Mouse (Mus musculus) Patski (cell line): ENCODE measurements around the gene Commd9. TPM values are rescaled to one million over a fixed set of nuclear protein-coding genes. Genes with fewer than 3 reads are reported as not detected.

Source experiments
- ATAC-seq: fragments of 100-300 bp; one replicate; pipeline ENCODE4 v1.8.0; 2021
- CTCF ChIA-PET: fragments of 350-600 bp; sonication (Branson Sonifier 250); formaldehyde crosslinking; loops from one replicate; lab custom pipeline; 2022; ENCODE audit warnings: inconsistent platforms; lab: Charles Lee
- POLR2A ChIA-PET: fragments of 350-600 bp; sonication (Branson Sonifier 250); formaldehyde crosslinking; loops from one replicate; lab custom pipeline; 2022; ENCODE audit warnings: antibody characterized with exemption, inconsistent platforms; lab: Charles Lee
- DNase-seq: peaks from one replicate; pipeline ENCODE4 v3.0.0-alpha.2; 2011; ENCODE audit warnings: low read depth, low spot score
- H3K27me3 ChIP-seq: fragments of 371-371 bp; one replicate; pipeline ENCODE4 v1.5.1; 2021
- CTCF ChIP-seq: fragments of 100-300 bp; IDR thresholded peaks from one replicate; pipeline ENCODE4 v1.5.1; 2021
- in situ Hi-C: fragments of 300-500 bp; cut with MboI; formaldehyde crosslinking; loops from 3 replicates; pipeline ENCODE4 v1.11.1; 2018; ENCODE audit warnings: low pct_unique_long_range_greater_than_20kb, mixed read lengths
- polyA plus RNA-seq: library from polyadenylated mRNA; unstranded; gene quantifications from one replicate; pipeline ENCODE4 v1.2.3, GENCODE M21; 2021

Commd9 gene
- polyA plus RNA-seq, result 52.3 TPM

DNA sequence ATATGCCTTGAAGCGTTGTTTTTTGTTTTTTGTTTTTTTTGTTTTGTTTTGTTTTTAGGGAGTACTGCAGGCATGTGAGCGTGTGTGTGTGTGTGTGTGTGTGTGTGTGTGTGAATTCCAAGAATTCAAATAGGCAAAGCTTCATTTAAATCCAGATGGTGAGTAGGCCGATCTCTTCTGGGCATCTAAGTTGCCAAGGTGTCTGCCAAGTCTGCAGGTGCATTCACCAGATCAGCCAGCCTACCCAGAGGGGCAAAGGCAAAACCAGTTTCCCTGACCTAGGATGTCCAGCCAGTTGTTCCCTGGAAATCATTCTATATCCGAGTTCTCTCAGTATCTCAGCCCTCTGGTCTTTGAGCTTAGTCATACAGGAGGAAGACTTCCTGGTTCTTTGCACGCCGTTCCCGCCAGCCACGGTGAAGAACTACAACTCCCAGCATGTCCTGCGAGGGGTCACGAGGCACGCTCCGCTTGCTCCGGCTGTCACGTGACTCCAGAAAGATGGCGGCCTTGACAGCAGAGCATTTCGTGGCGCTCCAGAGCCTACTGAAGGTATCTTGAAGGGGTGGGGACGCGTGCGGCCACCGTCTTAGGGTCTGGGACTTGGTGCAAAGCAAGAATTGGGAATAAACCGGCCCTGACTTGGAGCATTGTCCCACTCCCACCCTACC is at the start of gene Commd9:
Gene Commd9, plus strand, starts transcription at position 480 of the 671 bp plus-strand sequence.
- CTCF ChIA-PET, result interaction anchor here (1.1 to 1.2 kb wide), 4 partner anchors 22 to 179 kb away, joined by 3 to 4 read pairs (median 4); no protein-coding TSS in a partner anchor
- in situ Hi-C loops, result no loop called here

DNA sequence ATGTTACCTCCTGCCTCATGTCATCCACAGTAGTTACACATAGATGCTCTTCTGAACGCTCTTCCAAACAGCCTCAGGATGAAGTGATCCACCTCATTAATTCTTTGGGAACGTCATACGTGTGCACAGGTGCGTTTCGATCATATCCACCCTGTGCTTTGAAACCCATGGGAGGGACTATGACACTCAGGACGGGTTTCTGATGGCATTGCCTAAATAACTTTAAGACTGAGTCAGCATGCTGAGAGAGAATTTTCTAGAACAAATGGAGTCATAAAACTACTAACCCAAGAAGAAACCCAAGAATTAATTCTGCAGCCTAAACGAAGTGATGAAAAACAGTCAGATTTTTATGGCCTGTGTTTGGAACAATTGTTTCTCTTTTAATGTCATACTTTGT is 43.3 kb upstream of the Commd9 start:
- POLR2A ChIA-PET, result no interaction called here
- CTCF ChIA-PET, result interaction anchor here (2.5 kb wide), 1 partner anchor 11 kb away, joined by 6 read pairs; no protein-coding TSS in a partner anchor
- DNase-seq (peak; percentile 50), ATAC-seq (peak; percentile 35)
- in situ Hi-C loops, result no loop called here
- no peaks in the 10 kb centered on the region for H3K27me3 ChIP-seq
- no peak for TF ChIP-seq CTCF

More for the DNA sequence above, at the start of gene Commd9:
- H3K27me3 ChIP-seq, result no peaks in the 10 kb centered on the region
- DNase-seq, result peak; percentile 55
- POLR2A ChIA-PET, result interaction anchor here (0.6 to 1.1 kb wide), 2 partner anchors 187 to 789 kb away, joined by 3 read pairs; no protein-coding TSS in a partner anchor
- ATAC-seq, result peak; percentile 75
- no peak for TF ChIP-seq CTCF

DNA sequence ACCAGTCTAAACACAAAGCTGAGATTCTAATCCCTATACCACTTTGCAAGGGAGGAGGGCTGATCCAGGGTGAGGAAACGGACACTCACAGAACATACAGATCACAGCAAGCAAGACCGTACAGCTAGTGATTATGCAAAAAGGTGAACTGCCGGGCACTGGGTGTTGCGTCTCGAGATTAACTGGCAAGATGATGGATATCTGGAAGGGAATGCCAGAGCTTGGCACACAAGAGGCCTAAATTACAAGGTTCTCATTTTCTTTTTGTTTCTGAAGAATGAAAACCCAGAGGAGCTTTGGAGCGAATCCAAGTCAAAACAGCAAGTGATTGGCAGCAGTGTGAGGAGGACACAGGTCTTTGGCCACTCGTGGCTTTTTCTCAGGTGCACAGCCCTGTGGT is 31.3 kb upstream of the Commd9 start:
- POLR2A ChIA-PET, result no interaction called here
- no peak for TF ChIP-seq CTCF
- DNase-seq, result no peak
- no peak for ATAC-seq
- in situ Hi-C loops, result loop anchor here (5.0 kb wide), 1 partner anchor 57 kb away; no protein-coding TSS in a partner anchor
- no peaks in the 10 kb centered on the region for H3K27me3 ChIP-seq
- CTCF ChIA-PET, result interaction anchor here (1.1 to 2.0 kb wide), 2 partner anchors 11 kb away, joined by 3 to 6 read pairs; no protein-coding TSS in a partner anchor

DNA sequence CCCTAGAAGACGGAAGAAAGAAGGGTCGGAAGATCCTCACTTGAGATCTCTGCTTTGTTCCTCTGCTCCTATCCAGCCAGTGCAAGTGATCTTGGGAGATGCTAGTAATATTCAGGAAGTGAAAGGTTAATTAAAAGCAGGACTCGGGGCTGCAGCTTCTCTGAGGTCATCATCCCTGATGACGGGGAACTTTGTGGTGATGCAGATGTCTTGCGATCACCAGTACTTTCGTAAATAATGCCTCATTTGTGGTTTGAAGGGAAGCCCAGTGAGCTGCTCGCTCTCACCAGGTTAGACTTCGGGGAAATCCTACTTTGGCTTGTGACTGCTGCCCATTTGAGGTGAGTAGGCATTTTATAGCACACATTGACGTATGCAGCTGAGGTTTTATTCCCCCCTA is 29.9 kb upstream of the Commd9 start:
- H3K27me3 ChIP-seq, result no peaks in the 10 kb centered on the region
- DNase-seq, result no peak
- no peak for TF ChIP-seq CTCF
- no peak for ATAC-seq
- in situ Hi-C loops, result loop anchor here (5.0 kb wide), 1 partner anchor 59 kb away; no protein-coding TSS in a partner anchor
- ChIA-PET CTCF (no interaction called here), POLR2A (no interaction called here)

DNA sequence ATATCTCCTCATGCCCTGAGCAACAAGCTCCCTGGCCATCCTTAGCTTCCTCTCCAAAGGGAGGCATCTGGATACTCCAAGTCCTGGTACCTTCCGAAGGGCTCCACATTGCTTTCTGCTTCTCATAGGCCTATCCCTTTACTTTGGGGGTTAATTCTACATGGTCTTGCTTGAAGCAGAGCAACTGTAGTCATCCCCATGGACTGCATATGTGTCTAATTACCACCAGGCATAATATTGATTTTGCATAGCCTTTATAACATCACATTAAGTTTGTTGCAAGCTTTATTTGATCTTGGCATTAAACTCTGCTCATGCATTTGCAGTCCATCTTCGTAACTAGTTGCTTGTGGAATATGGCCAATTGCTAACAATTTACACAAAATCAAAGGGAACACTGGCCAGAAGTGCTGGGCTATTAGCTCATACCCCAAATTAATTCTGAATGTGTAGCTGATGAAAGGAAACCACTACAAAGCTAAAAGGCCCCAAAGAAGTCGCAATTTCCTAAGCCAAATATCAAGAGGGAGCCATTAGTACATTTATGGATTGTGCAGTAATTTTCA is 25.0 kb upstream of the Commd9 start:
- H3K27me3 ChIP-seq, result no peaks in the 10 kb centered on the region
- ChIA-PET CTCF (interaction anchor here (0.8 to 3.4 kb wide), 8 partner anchors 8 to 70 kb away, joined by 3 to 13 read pairs (median 4); no protein-coding TSS in a partner anchor), POLR2A (no interaction called here)
- in situ Hi-C loops, result no loop called here
- no peak for ATAC-seq
- no peak for TF ChIP-seq CTCF
- no peak for DNase-seq

DNA sequence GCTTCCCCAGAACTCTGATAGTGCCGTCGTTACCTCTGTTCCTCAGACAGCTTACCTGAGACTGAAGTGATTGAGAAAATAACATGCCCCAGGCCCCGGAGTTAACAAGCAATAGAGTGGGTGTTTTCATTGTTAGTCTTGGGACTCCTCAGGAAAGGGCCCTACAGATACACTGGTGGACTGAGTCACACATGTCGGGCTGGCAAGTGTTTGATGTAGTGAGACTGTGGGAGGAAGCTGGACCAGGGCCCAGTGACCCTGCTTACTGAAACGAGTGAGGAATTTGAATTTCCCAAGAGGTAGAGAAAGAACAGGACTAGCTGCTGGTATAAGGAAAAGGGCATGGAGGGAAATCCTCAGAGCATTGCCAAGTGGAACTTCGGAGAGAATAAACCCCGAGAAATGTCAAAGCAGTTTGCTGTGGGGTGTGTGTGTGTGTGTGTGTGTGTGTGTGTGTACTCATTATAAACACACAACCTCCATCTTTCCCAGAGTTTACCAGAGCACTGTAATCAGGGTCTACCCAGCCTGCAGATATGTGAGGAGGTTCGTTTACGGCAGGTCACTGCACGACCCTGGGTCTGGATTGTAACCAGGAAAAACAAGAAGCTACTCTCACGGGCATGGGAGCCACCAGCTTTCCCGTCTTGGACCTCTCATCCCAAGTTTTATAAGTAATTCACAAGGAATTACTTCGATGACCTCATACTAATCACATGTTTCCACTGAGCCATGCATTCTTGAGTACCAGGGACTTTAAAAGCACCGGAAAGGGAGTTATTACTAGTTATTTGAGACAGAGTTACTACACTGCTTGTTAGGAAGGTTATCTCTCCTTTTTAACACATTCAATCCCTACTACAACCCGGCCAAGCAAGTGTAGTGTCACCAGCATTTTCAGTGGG is 23.6 kb upstream of the Commd9 start:
- ChIA-PET POLR2A (no interaction called here), CTCF (interaction anchor here (1.2 to 3.4 kb wide), 7 partner anchors 10 to 71 kb away, joined by 3 to 13 read pairs (median 5); no protein-coding TSS in a partner anchor)
- DNase-seq (peak; percentile 75), ATAC-seq (peak; percentile 85)
- H3K27me3 ChIP-seq, result no peaks in the 10 kb centered on the region
- no peak for TF ChIP-seq CTCF
- in situ Hi-C loops, result no loop called here

DNA sequence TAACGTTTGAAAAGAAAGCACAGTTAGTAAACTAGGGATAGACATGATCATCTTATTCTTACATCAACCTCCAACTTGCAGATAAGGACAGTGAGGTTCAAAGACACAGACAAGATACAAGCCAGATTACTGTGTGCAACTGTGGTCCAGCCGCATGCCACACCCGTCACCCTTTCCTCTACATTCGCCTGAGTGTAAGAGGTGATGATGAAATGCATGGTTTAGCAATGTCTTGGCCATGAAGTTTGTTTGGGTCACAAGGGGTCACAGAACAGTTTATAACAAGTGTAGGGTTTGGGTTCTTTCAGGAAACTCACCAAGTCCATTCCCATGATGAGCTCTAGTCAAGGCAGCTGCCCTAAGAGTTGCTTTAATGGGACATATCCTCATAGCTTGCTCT is 17.4 kb upstream of the Commd9 start:
- ChIA-PET POLR2A (no interaction called here), CTCF (interaction anchor here (3.6 kb wide), 1 partner anchor 163 kb away, joined by 19 read pairs; no protein-coding TSS in a partner anchor)
- in situ Hi-C loops, result no loop called here
- TF ChIP-seq CTCF, result no peak
- no peaks in the 10 kb centered on the region for H3K27me3 ChIP-seq
- DNase-seq (no peak), ATAC-seq (no peak)

DNA sequence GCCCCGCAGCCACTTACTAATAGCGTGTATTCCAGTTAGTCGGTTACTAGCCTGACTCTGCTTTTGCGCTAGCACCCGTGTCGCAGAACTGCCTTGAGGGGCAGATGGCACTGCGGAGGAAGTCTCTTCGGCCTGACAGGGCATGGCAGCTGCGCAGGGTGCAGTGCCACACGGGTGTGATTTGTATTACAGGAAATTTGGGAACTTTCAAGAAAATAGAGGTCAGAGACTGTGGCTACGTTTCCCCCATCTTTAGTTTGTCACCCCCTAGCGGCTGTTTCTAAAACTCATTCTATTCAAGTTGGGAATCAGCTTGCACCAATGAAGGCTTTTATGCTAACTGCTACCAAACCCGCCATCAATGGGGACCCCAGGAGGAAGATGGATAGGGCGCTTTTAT is 14.9 kb upstream of the Commd9 start:
- CTCF ChIA-PET, result interaction anchor here (0.8 to 3.6 kb wide), 13 partner anchors 9 to 173 kb away, joined by 3 to 19 read pairs (median 4); no protein-coding TSS in a partner anchor
- peak; percentile 35 for ATAC-seq
- no peak for DNase-seq
- H3K27me3 ChIP-seq, result no peaks in the 10 kb centered on the region
- POLR2A ChIA-PET, result no interaction called here
- peak; percentile 64 for TF ChIP-seq CTCF
- in situ Hi-C loops, result loop anchor here (5.0 kb wide), 1 partner anchor 164 kb away; no protein-coding TSS in a partner anchor

DNA sequence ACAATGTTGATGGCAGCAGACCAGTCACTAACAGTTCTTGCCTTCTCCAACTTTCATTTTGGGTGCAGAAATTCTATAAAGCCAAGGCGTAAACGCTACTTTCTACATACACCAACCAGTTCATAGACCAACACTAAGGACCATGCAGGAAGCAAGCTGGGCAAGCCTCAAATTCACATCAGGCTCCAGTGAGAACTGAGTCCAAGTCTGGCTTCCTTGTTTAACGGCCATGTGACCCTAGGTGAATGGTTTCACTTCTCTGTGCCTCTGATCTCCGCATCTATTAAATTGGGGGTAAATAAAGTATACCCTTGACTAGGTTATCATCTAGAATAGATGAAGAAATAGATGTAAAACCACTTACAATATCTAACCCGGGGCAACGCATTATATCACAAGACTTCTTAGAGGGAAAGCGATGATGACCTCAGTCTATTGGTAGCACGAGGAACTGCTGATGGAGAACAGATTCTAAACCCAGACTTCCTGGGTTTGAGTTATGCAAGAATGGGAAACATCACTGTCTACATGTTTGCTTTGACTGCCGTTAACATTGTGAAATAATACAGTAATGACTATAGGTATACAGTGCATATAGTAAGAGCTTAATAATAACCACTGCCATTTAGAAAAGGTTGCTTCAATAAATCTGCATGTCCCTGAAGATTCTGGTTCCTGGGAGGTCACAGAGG is 4.4 kb upstream of the Commd9 start:
- CTCF ChIA-PET, result no interaction called here
- DNase-seq (no peak), ATAC-seq (no peak)
- POLR2A ChIA-PET, result no interaction called here
- no peaks in the 10 kb centered on the region for H3K27me3 ChIP-seq
- in situ Hi-C loops, result no loop called here
- no peak for TF ChIP-seq CTCF

DNA sequence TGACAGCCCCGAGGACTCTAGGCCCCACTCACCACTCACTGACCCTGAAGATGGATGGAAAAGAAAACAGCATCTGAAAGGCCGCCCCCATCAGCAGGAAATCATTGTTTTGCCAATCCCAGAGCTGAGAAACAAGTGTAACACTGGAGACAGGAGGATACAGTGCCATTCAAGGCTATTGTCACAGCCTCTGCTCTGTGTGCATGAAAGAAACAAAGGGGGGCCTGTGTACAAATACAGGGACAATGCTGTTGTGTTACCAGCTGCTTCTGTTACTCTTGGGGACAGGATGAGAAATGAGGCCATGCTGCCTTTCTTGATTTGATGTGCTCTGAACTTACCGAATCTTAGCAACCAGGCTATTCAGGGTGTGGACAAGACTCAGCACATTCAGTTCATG is 3.0 kb upstream of the Commd9 start, which contains the start of gene Prr5l:
Gene Prr5l, minus strand, starts transcription at position 30 of the 400 bp plus-strand sequence.
- DNase-seq, result no peak
- no peaks in the 10 kb centered on the region for H3K27me3 ChIP-seq
- CTCF ChIA-PET, result interaction anchor here (1.2 kb wide), 1 partner anchor 66 kb away, joined by 3 read pairs; no protein-coding TSS in a partner anchor
- POLR2A ChIA-PET, result no interaction called here
- no peak for TF ChIP-seq CTCF
- in situ Hi-C loops, result no loop called here
- no peak for ATAC-seq
